Mouse (Mus musculus): ENCODE data around the gene Bpnt1. TPM values are rescaled to one million over a fixed set of nuclear protein-coding genes. Genes with fewer than 3 reads are reported as not detected.

The Bpnt1 gene
- 10 to 100 TPM in 1 of 26 experiments, 1 to 10 TPM in 23, under 1 TPM in 2; 0.65 to 13.1 (median 3.7) TPM for total RNA-seq (2018; cell fraction: chromatin; rRNA removed)
- 10 to 100 TPM; 15.9 to 22.4 (median 20.8) TPM for total RNA-seq (2018; cell fraction: cytosol; rRNA removed)
- 10 to 100 TPM in 3 of 26 experiments, 1 to 10 TPM in 23; 2.8 to 12.9 (median 6.3) TPM for total RNA-seq (2018; cell fraction: nucleus; rRNA removed)
- polyA plus RNA-seq (2018), result 16.3 to 36.1 TPM (median 25.1 TPM) in 3 replicates

- H3K27ac ChIP-seq, result peak within 1 kb of the TSS; percentile 34; the same call in 1 of the 2 replicates
- peaks cover 37% of the 10 kb centered on the region for H3K79me2 ChIP-seq (ENCODE audit: inconsistent target)
- peak within 1 kb of the TSS; percentile 56 for H3K4me3 ChIP-seq (ENCODE audit: inconsistent target)
- H3K36me3 ChIP-seq (ENCODE audit: inconsistent target), result peaks cover under 1% of the 10 kb centered on the region; the same call in 1 of the 2 replicates
- under 1% methylated on average over 31 of the region's 32 CpGs for WGBS (ENCODE audit: missing documents)
These were observed at the start of gene Bpnt1 for GRCm38 (mm10) chr1:185331983-185332430. Gene Bpnt1 (plus strand): TSS chr1:185332149.

DNA sequence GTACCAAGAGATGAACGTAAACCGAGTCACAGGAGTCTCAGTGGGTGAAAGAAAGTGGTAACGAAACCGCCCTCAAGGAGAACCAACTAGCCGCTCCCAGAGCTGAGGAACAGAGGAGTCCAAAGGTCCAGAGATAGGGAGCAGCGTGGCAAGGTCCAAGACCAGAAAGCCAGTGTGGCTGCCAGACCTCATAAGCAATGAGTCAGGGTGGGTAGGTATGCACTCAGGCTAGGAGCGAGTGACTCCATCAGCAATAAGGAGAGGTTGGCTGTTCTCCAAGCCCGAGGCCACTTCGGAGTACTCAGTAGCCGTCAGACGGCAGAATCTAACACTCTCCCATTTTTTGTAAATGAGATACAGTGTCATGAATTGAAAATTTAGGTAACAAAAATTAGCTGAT, 49.1 kb upstream of the Bpnt1 start:
- 94% methylated on average over 8 of the region's 11 CpGs for WGBS (ENCODE audit: missing documents)
- peaks cover 99% of the 10 kb centered on the region for H3K36me3 ChIP-seq (ENCODE audit: inconsistent target)
- H3K4me3 ChIP-seq (ENCODE audit: inconsistent target), result no peak overlapping the region
- no peaks in the 10 kb centered on the region for H3K79me2 ChIP-seq (ENCODE audit: inconsistent target)
- H3K27ac ChIP-seq, result no peak overlapping the region

GRCm38 (mm10) chr1:185283247-185283646, 48.7 kb upstream of the Bpnt1 start:
- Histone ChIP-seq H3K36me3 (ENCODE audit: inconsistent target) (peaks cover 97% of the 10 kb centered on the region), H3K4me3 (ENCODE audit: inconsistent target) (no peak overlapping the region), H3K79me2 (ENCODE audit: inconsistent target) (no peaks in the 10 kb centered on the region), H3K27ac (no peak overlapping the region)
- whole genome bisulfite sequencing (ENCODE audit: missing documents), result 90% methylated on average over 15 of the region's 15 CpGs

DNA sequence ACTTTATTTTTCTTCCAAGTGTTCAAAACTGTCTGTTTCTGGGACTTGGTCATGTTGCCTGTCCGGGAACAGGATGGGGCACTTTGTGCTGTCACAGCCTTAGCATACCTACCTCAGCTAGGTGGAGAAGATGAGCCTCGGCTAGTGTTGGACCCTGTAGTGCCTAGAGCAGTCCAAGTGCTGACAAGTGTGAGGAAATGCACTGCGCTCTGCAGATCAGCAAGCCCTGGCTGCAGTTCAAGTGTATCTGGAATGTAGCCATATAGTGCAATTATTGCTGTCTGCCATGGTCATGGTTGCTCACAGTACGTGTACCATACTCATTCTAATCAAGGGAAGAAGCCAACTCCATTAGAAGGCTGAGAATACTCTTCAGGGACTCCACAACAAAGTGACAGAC, 47.2 kb upstream of the Bpnt1 start:
- no peaks in the 10 kb centered on the region for H3K79me2 ChIP-seq (ENCODE audit: inconsistent target)
- no peak overlapping the region for H3K4me3 ChIP-seq (ENCODE audit: inconsistent target)
- WGBS (ENCODE audit: missing documents), result 85% methylated on average over 4 of the region's 4 CpGs
- peaks cover 82% of the 10 kb centered on the region for H3K36me3 ChIP-seq (ENCODE audit: inconsistent target)
- no peak overlapping the region for H3K27ac ChIP-seq

GRCm38 (mm10) chr1:185285171-185285570, 46.8 kb upstream of the Bpnt1 start:
- no peak overlapping the region for H3K4me3 ChIP-seq (ENCODE audit: inconsistent target)
- no peaks in the 10 kb centered on the region for H3K79me2 ChIP-seq (ENCODE audit: inconsistent target)
- H3K36me3 ChIP-seq (ENCODE audit: inconsistent target), result peaks cover 78% of the 10 kb centered on the region
- H3K27ac ChIP-seq, result no peak overlapping the region
- 85% methylated on average over 4 of the region's 4 CpGs for WGBS (ENCODE audit: missing documents)

DNA sequence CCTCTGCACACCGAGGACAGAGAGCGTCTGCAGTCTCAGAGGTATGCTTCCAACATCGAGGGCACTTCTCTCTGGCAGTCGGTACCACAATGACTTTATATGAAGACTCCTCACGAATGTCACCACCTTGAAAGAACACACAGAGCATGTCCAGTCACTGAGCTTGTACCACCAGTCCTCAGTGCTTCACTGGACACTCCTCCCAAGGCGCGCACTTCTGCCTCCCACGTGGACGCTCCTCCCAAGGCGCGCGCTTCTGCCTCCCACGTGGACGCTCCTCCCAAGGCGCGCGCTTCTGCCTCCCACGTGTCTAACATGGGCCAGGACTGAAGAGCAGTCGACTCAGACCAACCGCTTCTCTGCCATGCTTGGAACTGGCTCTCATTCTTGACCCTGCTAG, 44.9 kb upstream of the Bpnt1 start:
- no peak overlapping the region for H3K4me3 ChIP-seq (ENCODE audit: inconsistent target)
- WGBS (ENCODE audit: missing documents), result 96% methylated on average over 20 of the region's 20 CpGs
- no peak overlapping the region for H3K27ac ChIP-seq
- peaks cover 77% of the 10 kb centered on the region for H3K36me3 ChIP-seq (ENCODE audit: inconsistent target)
- H3K79me2 ChIP-seq (ENCODE audit: inconsistent target), result no peaks in the 10 kb centered on the region

- H3K4me3 ChIP-seq (ENCODE audit: inconsistent target), result no peak overlapping the region
- H3K79me2 ChIP-seq (ENCODE audit: inconsistent target), result no peaks in the 10 kb centered on the region
- no peak overlapping the region for H3K27ac ChIP-seq
- peaks cover 76% of the 10 kb centered on the region for H3K36me3 ChIP-seq (ENCODE audit: inconsistent target)
- WGBS (ENCODE audit: missing documents), result 96% methylated on average over 4 of the region's 5 CpGs
These were observed 42.7 kb upstream of the Bpnt1 start for GRCm38 (mm10) chr1:185289231-185289630.

- no peaks in the 10 kb centered on the region for H3K79me2 ChIP-seq (ENCODE audit: inconsistent target)
- WGBS (ENCODE audit: missing documents), result 97% methylated on average over 4 of the region's 4 CpGs
- H3K4me3 ChIP-seq (ENCODE audit: inconsistent target), result no peak overlapping the region
- H3K36me3 ChIP-seq (ENCODE audit: inconsistent target), result peaks cover 72% of the 10 kb centered on the region
- H3K27ac ChIP-seq, result no peak overlapping the region
These were observed 40.6 kb upstream of the Bpnt1 start for GRCm38 (mm10) chr1:185291336-185291735.

DNA sequence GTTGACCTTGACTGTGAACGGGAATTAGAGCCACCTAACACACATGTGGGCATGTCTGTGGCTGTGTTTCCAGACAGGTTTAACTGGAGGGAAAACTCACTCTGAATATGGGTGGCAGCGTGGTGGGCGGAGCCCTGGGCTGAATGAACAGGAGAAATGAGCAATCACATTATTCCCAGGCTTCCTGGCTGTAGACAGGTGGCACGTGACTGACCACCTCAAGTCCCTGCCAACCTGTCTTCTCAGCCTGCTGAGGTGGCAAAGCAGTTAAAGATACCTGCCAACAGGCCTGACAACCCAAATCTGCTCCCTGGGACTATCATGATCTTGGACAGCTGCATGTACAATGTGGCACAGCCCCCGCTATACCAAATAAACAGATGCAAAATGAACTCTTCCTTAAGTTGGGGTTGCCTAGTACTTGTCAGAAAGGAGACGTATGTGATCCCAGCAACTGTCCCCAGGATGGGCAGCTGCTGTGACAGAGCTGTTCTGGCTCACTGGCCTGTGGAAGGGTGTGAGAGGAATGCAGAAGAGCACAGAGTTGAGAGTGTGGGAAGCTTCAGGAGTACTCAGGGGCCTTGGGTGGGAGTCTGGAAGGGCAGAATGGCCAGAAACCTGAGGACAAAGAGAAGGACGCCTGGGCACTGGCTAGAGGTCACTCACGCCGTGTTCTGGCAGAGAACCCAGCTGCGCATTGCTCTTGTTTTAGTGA, 39.1 kb upstream of the Bpnt1 start:
- Histone ChIP-seq H3K27ac (no peak overlapping the region), H3K4me3 (ENCODE audit: inconsistent target) (no peak overlapping the region), H3K79me2 (ENCODE audit: inconsistent target) (no peaks in the 10 kb centered on the region), H3K36me3 (ENCODE audit: inconsistent target) (peaks cover 71% of the 10 kb centered on the region)
- 94% methylated on average over 10 of the region's 10 CpGs for WGBS (ENCODE audit: missing documents)

DNA sequence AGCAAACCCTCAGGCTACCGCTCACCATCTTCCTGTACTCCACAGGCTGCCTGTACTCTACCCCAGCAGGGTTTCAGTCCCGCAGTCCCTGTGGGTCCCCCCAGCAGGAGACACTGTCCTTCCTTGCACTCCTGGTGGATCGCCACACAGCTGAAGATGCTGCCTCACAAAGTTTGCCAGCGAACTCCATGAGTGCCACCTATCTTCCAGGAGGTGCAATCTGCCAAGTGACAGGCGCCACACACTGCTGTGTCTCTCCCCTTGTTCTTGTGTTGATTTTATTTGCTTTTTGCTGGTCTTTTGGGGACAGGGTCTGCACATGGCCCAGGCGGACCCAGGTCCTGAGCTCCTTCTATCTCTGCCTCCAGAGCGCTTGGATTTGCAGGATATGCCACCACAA, 35.1 kb upstream of the Bpnt1 start:
- 94% methylated on average over 7 of the region's 7 CpGs for WGBS (ENCODE audit: missing documents)
- Histone ChIP-seq H3K36me3 (ENCODE audit: inconsistent target) (peaks cover 63% of the 10 kb centered on the region), H3K4me3 (ENCODE audit: inconsistent target) (no peak overlapping the region), H3K79me2 (ENCODE audit: inconsistent target) (no peaks in the 10 kb centered on the region), H3K27ac (no peak overlapping the region)

DNA sequence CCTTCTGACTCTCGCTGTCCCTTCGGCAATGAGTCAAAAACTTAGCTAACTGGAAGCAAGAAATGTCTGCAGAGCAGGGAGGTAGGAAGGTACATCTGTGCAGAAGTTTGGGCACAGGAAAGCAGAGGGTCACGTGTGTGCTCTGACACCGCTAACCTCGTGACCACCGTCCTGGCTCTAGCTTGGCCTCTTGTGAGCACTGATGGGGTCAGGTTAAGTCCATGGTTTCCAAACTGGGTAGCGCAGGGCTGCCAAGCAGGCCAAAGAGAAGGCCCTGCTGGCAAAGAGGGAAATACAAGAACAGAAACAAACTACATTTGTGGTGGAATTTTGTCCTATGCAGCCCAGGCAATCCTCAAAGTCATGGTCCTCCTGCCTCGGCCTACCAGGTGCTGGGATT, 33.5 kb upstream of the Bpnt1 start:
- Histone ChIP-seq H3K79me2 (ENCODE audit: inconsistent target) (no peaks in the 10 kb centered on the region), H3K27ac (no peak overlapping the region), H3K36me3 (ENCODE audit: inconsistent target) (peaks cover 54% of the 10 kb centered on the region), H3K4me3 (ENCODE audit: inconsistent target) (no peak overlapping the region)
- WGBS (ENCODE audit: missing documents), result 98% methylated on average over 8 of the region's 8 CpGs

GRCm38 (mm10) chr1:185302816-185303215, 29.1 kb upstream of the Bpnt1 start:
- no peak overlapping the region for H3K27ac ChIP-seq
- H3K4me3 ChIP-seq (ENCODE audit: inconsistent target), result no peak overlapping the region
- peaks cover 29% of the 10 kb centered on the region; the same call in 1 of the 2 replicates for H3K36me3 ChIP-seq (ENCODE audit: inconsistent target)
- no peaks in the 10 kb centered on the region for H3K79me2 ChIP-seq (ENCODE audit: inconsistent target)
- WGBS (ENCODE audit: missing documents), result 95% methylated on average over 6 of the region's 6 CpGs

DNA sequence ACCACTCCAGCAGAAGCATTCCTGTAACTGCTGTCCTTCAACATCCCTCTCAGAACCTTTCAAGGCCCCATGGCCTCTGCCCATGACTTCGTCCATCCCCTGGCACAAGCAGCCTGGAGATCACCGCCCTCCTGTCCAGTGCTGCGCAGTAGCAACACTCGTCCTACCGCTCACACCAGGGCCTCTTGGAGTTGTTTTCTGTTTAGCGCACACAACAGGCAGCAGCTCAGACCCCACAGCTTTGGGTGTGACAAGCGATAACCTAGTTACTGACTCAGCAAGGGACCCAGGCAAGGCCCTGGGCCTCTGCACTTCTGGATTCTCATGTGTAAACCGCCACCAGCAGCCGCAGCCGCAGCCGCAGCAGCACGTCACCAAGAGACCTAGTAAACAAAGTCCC, 25.1 kb upstream of the Bpnt1 start:
- Histone ChIP-seq H3K4me3 (ENCODE audit: inconsistent target) (no peak overlapping the region), H3K27ac (no peak overlapping the region), H3K36me3 (ENCODE audit: inconsistent target) (peaks cover 26% of the 10 kb centered on the region; the same call in 1 of the 2 replicates), H3K79me2 (ENCODE audit: inconsistent target) (no peaks in the 10 kb centered on the region)
- WGBS (ENCODE audit: missing documents), result 94% methylated on average over 12 of the region's 12 CpGs

GRCm38 (mm10) chr1:185307645-185308044, 24.3 kb upstream of the Bpnt1 start:
- no peak overlapping the region for H3K27ac ChIP-seq
- no peak overlapping the region for H3K4me3 ChIP-seq (ENCODE audit: inconsistent target)
- 93% methylated on average over 7 of the region's 7 CpGs for WGBS (ENCODE audit: missing documents)
- H3K36me3 ChIP-seq (ENCODE audit: inconsistent target), result peaks cover 28% of the 10 kb centered on the region; the same call in 1 of the 2 replicates
- no peaks in the 10 kb centered on the region for H3K79me2 ChIP-seq (ENCODE audit: inconsistent target)

DNA sequence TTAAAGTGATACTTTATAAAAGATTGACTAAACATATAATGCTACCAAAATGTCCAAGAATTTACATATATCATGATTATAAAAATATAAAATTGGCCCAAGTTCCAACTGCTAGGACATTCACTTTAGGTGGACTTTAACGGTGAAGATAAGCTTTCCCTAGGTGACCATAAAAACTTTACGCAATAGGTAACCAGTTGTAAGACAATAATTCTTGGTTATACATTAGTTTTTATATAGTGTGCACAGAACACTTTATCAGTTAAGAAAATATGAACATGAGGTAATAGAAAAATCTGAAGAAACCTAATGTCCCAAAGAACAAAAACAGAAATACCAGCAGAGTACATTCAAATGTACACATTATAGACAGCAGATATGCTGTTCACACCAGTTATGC, 23.6 kb upstream of the Bpnt1 start:
- Histone ChIP-seq H3K79me2 (ENCODE audit: inconsistent target) (no peaks in the 10 kb centered on the region), H3K27ac (no peak overlapping the region), H3K4me3 (ENCODE audit: inconsistent target) (no peak overlapping the region), H3K36me3 (ENCODE audit: inconsistent target) (peaks cover 28% of the 10 kb centered on the region; the same call in 1 of the 2 replicates)
- WGBS (ENCODE audit: missing documents), result 90% methylated on average over 2 of the region's 2 CpGs
